Mouse (Mus musculus): ENCODE measurements at regions not wholly inside any gene's neighbourhood (a gene's known extent, or its start where the extent isn't known, plus 50 kb on each side); places are given as distances from the start of the nearest gene placed in this dataset.

- TF ChIP-seq GATA1 (IDR thresholded peaks at IDR 0.05; ENCODE audit: borderline replicate concordance, low read length) (no peak), CTCF (IDR thresholded peaks at IDR 0.05; ENCODE audit: low read depth, low read length) (no peak)
These were observed 219.2 kb downstream of the Adgrg6 start for GRCm38 (mm10) chr10:14326229-14326628.
